Mouse (Mus musculus) left cerebral cortex, adult 8-10 months (tissue): ENCODE measurements around the gene F830045P16Rik. TPM values are rescaled to one million over a fixed set of nuclear protein-coding genes. Genes with fewer than 3 reads are reported as not detected.
A peak's percentile ranks its signal among the peaks of the same experiment; 100 is the strongest.

ENCODE experiments used
- DNase-seq, 2 experiments: peaks; one replicate each; pipeline ENCODE4 v3.0.0; 2022; ENCODE audit warnings: low spot score in 2 of 2
- total RNA-seq, 4 experiments: library from RNA; stranded (reverse); gene quantifications; 2 replicates each; pipeline ENCODE4 v1.2.4; 2022

F830045P16Rik gene
- 1 to 10 TPM in 2 of 4 experiments, under 1 TPM in 2; 0.73 to 1.4 (median 1.1) TPM for total RNA-seq

DNA sequence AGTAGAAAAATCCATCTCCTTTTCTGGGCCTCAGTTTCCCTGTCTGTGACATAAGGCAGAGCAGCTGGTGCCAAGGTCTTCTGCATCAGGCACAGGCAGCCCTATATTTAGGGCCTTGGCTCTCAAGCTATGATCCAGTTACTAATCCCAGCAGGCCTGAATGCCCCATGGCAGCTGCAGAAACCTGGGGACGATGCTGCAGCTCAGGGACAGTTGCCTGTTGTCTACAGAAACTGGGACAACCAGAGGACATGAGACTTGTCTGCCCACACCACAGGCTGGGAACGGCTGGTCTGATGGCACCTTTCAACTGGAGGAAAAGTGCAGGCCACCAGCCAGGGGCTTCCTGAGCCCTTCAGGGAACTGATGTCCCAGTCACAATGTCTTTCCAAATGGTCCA is at the start of gene F830045P16Rik:
Gene F830045P16Rik (minus strand): TSS at position 226 of the 400 bp plus-strand sequence.
- DNase-seq = no peak

DNA sequence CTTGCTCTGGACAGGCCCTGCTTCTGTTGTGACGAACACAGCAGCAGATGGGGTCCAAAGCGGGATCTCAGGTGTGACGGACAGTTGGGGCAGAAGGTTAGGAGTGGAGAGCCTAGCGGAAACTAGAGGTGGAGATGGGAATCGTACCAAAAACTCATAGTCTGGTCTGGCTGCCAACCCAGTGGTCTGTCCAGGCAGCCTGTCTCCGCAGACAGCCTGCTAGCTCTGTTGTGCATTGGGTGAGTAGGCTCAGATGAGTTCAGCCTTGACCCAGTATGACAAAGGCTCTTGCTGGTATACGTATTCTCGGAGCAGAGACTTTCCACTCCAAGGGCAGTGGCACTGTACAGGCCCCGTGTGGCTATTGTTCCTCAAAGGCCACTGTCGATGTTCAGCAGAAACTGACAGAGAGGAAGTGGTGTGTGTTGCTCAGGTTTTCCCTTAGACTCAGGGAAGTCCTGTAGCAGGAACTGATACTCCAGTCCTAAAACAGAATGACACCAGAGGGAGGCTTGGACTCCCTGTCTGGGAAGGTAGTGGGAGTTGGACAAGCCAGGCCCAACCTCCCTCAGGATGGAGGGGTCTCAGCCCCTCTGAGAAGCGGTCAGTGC is 49.6 kb upstream of the F830045P16Rik start:
- DNase-seq = no peak

DNA sequence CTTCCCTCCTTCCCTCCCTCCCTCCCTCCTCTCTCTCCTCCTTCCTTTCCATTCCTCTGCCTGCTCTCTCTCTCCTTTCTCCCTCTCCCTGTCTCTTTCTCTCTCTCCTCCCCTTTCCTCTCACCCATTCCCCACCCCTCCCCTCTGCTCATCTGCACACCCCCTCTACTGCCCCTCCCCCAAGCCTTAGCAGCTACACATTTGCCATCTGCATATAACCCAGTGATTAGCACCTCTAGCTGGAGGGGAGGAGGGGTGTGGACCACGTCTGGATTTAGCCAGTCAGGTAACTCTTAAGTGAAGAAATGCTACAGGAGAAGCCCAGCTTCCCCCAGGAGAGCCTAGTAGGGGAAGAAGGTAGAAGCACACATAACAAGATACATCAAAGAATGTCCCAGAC is 48.5 kb upstream of the F830045P16Rik start:
- no peak for DNase-seq

DNA sequence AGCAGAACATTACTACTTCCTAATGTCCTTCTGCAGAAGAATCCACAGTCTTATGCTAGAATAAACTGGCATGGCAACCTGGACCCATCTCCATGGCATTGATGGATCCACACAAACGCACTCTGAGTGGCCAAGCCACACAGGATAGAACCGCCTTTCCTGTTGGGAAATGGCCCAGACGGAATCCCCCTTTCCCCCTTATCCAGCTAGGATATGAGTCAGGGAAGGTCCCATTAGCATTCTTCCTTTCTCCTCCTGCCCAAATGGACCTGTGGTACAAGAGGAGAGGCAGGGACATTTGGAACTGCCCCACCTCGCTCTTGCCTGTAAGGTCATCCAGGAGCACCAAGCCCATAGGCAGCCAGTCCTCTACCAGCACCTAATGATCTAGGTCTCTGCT is 45.9 kb upstream of the F830045P16Rik start:
- no peak for DNase-seq

DNA sequence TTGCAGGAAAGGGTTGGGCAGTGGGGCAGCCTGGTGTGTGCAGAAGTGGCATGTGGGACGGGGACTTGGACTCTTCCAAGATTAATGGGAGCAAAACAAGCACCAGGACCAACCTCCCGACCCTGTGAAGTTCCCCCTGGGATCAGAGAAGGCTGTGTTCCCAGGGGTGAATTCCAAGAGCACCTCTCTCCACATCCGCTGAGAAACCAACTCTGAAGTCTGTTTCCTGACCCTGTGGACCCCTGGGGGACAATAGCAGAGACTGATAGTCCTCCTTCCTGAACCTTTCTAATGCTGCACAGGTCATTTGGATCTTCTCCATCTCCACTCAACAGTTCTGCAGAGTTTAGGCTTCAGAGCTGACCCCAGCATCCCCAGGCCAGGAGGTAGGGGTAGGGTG is 45.4 kb upstream of the F830045P16Rik start:
- DNase-seq = no peak

DNA sequence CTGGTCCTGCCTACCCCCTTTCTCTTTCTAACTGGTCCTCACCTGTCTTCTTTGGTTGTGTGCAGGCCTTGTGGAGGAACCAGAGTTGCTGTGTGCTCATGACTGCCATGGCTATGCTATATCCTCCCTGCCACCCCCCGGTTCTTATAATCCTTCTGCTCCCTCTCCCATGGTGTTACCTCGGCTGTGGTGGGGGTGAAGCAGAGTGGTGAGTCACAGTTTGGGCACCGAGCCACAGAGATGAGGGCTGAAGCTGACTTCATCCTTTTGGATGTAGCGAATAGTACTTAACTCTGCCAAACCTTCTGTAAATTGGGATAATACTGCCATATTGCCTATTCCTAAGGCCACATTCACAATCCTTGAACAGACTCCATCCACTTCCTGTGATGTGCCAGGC is 44.3 kb upstream of the F830045P16Rik start:
- peak in 1 of 2 experiments; percentile 81 for DNase-seq

DNA sequence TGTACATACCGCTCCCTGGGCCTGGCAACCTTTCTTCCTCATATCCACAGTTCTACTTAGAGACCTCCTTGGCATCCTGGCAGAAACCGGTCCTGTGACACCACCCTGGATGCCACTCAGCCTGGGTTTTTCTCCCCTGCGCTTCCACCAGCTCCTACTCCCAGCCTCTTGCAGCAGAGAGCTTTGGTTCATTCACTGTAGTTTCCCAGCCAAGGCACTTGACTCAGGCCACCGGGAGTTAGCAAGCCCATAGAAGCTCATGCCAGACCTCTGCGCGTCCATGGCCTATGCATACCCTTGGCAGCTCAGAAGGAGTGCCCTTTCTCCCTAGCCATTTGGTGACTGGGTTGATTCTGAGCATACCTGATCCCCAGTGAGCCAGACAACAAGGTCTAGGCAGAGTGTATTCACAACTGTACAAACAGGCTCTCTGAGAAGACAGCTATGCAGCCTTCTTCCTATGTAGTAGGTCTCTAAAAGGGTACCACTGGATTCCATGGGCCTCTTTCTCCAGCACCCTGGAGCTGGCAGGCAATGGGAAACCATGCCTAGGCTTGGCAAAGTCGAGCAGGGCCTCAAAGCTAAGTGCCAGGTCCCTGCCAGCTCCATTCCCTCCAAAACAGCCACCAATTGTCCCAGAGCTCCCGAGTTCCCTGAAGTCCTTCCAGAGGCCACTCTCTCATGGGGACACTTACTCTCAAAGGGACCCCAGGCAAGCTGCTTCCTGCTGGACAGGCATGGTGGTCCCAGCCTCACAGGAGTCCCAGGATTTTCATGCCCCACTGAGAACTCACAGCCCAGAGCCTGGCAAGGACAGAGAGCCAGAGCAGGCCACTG is 40.4 kb upstream of the F830045P16Rik start:
- no peak for DNase-seq

DNA sequence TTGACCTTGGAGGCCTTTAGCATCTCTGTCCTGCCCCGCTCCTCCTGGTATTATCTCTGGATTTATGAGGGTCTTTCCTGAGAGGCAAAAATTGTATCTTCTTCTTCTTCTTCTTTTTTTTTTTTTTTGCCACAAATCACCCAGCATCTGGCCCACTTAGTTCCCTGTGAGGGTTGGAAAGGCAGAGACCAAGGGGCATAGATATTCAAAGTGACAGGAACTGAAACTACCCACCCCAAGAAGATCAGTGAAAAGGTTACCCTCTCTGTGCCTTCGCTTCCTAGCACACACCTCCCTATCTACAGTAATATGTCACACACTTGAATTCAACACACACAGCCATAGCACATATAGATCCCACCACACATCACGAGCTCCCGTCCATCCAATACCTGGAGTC is 38.7 kb upstream of the F830045P16Rik start:
- no peak for DNase-seq

DNA sequence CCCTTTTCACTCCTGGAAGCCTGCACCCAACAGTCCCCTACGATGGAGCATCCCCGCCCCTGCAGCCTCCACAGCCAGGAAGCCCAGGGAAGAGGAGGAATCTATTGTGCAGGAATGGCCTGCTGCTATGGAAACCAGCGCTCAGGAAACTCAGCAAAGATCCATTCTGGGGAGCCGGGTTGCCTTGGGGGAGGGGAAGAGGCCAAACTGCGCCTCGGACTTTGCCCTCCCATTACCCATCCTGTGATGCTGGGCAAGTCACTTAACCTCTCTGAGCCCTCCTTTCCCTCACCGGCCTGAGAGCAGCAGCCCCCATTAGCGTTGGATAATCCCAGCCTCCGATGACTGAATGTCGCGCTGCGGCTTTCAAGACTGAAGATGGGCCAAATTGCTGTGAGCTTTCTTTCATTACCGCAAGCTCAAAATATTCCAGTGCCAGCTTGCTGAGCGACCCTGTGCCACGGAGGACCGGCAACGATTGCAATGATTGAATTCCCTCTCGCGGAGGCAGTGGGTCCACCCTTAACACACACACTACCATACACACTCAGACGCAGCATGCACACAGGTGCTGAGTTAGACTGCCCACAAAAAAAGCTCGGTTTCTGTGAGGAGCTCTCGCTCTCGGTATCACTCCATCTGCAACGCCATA is 38.1 kb upstream of the F830045P16Rik start:
- peak in 1 of 2 experiments; percentile 78 for DNase-seq

DNA sequence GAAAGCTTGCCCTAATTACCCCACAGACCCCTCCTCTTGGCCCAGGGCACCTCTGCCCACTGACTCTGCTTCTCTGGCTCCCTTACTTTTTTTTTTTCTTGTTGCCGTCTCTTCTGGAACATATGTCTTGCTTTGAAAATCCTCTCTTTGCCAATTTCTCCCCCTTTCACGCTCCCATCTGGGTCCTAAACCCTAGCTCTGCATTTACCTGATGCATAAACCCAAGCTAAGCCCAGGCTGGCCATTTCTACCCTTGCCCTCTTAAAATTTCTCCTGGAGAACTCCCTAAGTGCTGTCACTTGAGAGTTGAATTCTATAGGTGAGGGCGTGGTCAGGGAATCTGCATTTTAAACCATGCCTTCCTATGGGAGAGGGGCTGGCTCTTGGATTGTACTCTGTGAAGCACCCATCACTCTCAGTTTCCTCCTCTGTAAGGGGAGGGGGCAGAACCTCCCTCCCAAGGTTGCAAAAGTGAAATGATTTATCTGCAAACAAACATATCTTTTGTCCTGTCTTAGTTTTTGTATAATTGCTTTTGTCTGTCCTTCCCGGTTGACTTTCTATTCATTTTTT is 37.4 kb upstream of the F830045P16Rik start:
- no peak for DNase-seq

DNA sequence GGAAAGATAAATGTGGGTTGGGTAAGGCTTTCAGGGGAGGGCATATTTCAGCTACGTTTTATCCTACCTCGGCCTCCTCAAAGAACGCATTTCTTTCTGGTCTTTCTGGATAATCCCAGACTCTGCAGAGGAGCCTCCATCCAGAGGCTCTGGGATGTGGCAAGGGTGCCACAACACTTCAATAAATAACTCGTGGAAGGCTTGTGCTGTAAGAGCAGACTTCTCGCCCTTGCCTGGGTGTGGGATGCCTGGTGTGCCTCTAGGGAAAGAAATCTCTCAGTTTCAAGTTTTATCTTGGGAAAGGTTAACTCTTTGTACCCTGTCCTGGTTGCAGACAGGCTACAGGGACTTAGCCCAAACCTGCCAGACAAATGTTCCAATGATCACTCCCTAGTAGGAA is 33.2 kb upstream of the F830045P16Rik start:
- DNase-seq = no peak

DNA sequence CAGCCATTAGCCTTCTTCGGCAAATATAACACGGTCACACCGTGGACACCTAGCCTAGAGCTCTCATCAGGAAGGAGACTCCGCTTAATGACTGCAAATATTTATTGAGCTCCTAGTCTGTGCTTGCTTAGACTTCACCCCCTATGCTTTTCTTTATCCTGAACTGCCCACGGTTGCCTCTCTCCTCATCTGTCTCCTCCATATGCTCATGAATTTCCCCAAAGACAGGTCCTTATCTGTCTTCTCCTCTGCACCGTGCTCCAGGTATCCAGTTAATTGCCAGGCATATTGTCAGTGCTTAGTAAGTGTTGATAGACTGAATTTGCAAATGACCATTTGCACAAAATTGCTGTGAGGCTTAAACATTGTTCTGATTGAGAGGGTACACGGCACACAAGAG is 32.7 kb upstream of the F830045P16Rik start:
- peak in 1 of 2 experiments; percentile 49 for DNase-seq

DNA sequence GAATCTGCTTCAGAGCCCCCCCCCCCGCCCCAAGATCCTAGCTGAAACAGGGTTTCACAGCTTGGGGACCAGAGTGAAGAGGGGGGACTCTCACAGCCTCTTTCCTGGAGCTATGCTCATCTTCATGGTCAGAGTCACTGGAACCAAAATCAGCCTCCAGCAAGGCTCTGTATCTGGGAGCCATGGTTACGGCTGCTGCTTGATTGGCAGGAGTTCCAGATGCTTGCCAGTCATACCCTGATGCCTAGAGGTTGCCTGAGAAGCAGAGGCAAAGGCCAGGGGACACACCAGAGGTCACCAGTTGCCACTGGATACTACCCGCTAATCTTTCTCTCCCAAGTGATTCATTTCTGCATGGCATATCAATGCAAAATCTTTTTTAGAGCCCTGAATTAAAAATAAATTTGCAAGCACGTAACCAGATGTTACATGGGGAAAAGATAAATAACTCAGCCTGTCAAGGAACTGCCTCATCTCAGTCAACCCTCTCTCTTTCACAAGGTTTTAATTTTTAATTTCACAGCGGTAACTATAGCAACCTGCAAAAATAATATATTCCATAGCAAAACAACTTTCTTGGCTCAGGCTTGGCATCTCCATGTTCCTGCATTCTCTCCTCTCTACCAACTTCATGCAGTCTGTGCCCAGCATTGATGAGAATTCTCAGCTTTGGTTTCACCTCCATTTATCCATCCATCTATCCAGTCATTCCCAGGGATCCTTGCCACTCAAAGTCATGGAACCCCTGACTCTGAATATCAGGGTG is 27.7 kb upstream of the F830045P16Rik start:
- no peak for DNase-seq

DNA sequence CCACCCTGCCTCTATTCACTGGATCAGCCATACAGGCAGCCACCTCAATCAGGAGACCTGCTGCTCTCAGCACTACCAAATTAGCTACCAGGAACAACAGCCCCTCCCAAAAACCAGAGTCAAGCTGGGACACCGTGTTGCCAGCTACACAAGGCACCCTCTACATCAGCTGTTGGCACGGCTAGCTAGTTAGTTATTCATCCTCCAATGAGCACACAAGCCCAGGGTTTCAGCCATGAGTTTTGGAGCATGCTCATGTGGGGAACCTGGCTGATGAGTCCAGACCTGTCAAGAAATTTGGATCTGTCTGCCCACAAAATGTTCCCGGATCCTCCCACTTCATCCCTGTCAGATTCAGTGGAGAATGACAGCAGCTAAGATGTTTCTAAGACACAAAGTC is 25.4 kb upstream of the F830045P16Rik start:
- no peak for DNase-seq

DNA sequence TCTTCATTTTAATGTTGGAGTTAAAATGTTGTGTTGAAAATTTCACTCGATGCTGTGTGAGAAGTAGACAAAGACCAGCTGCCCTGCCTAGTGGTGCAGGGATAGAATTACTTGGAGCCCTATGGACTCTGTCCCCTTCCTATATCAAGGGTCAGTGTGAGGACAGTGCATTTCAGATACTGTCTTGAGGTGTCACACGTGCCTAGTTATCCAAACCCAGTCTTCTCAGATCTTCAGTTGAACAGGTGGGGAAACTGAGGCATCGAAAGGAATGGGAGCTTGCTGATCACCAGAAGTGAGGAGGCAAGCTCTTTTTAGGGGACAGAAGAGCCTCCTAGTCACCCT is 22.4 kb upstream of the F830045P16Rik start:
- no peak for DNase-seq

DNA sequence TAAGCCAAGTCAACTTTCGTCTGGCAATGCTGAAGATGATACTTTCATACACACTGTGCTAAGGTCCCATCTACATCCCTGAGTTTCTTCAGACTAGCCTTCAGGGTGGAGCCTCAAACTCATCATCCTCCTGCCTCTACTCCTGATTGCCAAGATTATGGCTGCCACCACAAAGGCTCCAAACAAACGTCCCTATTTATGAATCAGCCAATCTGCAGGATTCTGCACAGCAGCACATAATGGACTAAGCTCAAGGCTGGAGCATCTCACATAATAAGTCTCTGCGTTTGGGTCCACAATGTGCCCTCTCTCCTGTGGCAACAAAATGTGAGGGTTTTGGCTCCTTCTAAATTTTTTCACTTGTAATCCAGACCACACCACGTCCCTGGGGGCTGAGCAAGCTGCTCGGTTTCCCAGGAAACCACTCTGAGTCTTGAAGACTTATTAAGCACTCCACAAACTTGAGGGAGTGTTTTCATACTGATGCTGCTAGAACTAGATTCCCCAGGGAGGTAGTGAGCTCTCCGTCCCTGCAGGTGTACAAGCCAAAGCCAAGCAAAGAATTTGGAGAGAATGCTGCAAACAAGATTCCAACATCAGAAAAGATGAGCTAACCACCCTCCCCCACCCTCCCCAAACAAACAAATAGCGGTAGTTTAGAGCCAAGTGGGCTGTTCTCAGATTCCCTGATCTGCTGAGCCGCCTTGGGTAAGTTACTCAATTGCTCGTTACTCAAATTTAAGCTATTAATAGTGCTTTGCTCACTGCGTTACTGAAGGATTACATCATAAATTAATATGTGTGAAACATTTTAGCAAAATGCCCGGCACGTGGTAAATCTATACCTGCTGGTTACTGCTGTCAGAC is 21.8 kb upstream of the F830045P16Rik start:
- DNase-seq = no peak

DNA sequence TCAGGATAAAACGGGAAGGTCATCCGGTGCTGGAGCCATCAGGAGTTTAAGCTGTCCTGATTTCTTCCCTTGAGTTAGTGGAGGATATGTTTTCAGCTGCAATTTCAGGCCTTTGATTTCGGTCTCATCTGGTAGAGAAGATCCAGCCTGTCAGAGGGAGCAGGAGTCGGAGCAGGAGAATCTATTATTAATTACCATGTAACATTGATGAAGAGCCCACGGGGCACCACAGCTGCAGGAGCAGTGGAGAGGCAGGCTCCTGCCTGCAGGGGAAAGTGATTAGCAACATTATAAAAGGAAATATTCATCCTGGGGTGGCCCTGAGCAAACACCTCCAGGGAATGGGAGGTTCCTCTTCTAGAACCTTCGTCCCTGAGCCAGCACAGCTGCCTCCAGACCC is 19.7 kb upstream of the F830045P16Rik start:
- no peak for DNase-seq

DNA sequence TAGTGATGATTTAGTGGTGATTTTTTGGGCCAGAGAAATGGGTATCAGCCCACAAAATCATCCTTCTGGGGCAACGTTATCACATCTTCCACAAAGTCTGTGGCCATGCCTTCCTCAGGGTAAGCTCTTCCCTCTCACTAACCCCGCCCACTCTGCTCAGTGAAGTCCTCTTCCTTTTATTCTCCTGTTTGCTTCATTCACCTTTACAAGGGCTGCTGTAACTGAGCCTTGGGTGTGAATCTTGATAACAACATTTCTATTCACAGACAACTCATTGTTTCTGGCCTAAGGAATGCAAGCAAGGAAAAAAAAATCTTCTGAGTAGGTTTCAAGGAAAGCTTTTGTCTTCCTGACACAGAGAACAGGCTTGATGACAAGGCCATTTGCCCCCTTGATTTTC is 14.4 kb upstream of the F830045P16Rik start:
- DNase-seq = no peak

DNA sequence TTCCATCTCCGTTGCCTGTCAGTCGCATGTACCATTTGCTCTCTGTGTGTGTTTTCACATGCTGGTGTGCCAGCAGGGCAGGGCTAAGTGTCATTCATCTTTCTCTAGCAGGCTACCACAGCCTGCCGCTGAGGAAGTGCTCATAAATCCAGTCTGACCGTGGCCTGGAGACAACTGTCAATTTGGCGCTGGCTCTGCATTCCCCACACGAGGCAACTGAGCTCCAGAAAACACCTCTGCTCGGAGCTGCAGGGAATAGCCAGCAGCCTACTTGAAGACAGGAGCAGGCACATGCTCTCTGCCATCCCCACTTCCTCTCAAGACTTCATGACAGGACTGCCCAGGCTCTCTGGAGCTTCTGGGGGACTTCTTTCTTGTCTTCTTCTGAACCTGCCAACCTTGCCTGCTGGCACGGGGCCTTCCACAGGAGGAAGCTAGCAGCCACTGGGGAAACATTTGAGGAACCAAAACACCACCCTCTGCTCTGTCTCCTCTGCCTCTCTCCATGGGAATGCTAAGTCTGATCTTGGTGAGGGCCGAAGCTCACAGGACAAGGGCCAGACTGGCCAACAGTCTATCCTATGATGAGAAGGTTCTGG is 13.2 kb upstream of the F830045P16Rik start:
- no peak for DNase-seq

DNA sequence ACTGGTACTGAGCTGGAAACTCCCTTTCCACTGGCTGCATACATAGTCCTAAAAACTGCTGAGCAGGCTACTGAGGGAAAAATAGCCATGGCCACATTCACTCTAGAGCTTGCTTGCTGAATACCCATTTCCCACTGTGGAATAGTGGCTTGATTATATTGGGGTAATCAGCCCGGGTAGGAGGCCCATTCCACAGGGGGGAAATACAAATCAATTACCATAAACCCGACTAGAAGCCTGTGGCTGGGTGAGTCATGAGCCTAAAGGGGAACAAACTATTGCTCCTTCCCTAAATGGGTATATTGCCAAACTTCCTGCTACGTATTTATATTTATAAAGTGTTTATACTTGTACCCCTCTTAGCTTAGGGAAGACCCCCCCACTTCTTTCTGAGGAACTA is 10.4 kb upstream of the F830045P16Rik start:
- DNase-seq = no peak
